Mouse (Mus musculus): ENCODE results near the gene Col4a4.
A peak's percentile ranks its signal among the peaks of the same experiment; 100 is the strongest.

The Col4a4 gene

GRCm38 (mm10) chr1:82586713-82587399 is at the start of gene Col4a4, which contains the start of gene Col4a3:
Col4a4 (minus strand) TSS chr1:82586849.
Col4a3 (plus strand) TSS chr1:82586921.
- no peak for DNase-seq (ENCODE audit: low read depth, low spot score)

DNA sequence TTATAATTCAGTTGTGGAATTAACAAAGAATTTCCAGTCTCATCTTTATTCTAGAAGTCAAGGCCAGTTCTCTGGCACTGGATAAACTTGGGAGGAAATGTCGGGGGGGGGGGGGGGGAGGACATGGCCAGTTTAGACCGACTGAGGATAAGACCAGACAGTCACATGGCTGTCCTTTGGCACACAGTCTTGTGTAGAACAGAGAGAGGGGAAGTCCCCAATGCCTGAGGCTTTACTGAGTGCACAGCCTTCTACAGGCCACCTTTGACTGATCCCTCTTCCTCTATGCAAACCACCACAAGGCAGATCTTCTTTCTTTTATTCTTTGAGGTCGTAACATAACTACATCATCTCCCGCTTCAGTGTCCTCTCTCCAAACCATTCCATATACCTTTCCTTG is 49.7 kb upstream of the Col4a4 start:
- no peak for DNase-seq (ENCODE audit: low read depth, low spot score)

- DNase-seq (ENCODE audit: low read depth, low spot score), result no peak
Observed at GRCm38 (mm10) chr1:82635254-82635620, 48.6 kb upstream of the Col4a4 start.

GRCm38 (mm10) chr1:82634545-82635253 is 48.0 kb upstream of the Col4a4 start:
- no peak for DNase-seq (ENCODE audit: low read depth, low spot score)

DNA sequence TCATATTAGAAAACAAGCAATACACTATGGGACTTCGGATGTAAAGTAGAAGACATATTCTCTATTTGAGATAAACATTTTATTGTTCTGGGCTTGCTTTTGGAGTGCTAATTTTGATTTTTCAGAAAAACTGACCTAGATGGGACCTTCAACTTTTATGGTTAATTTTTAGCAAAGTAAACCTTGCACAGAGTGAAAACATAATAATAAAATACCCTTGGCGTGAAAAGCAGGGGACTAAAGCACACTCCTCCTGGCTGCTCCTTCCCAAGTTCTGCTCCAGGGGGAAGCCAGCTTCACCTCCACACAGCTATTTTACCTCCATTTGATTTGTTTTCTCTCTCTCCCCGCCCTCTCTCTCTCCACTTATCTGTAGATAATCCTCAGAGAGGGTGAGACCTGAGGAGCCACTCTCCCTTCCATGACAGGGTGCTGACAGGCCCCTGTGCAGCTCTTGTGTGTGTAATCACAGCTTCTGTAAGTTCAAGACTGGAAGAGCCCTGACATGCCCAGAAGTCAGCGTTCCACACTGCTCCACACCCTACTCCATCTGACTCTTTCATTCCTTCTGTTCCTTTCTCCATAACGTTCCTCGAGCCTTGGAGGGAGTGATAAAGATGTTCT is 44.6 kb upstream of the Col4a4 start:
- no peak for DNase-seq (ENCODE audit: low read depth, low spot score)

DNA sequence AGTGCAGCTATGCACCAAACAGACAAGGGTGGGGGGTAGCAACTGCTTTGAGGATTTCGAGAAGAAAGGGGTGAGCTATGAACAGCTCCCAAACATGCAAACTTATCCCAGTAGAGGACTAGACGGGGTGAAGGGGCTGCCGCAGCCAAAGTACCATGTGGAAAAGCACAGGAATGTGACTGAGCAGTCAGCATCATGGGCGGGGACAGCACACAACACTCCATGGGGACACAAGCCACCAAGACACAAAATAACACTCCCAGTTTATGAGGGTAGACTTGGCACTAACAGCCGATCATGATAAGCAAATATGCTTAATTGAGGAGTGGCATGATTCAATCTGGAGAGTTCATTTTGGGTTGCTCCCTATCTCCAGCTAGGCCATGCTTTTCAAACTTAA is 42.8 kb upstream of the Col4a4 start:
- no peak for DNase-seq (ENCODE audit: low read depth, low spot score)

DNA sequence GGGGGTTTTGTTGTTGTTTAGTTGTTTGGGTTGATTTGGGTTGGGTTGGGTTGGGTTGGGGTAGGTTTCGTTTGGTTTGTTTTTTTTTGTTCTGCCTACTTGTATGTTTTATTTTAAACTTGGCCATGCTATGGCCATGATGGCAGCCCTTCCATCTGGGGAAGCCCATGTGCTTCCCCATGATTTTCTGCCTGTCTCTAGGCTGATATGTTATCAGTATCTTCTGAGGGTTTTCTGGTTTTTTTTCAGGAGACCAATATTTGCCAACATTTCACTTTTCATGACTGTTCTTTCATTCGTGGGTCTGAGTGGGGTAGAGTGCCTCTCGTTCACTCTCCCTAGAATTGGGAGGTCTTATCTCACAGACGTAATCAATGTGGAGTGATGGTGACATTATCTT is 41.0 kb upstream of the Col4a4 start:
- no peak for DNase-seq (ENCODE audit: low read depth, low spot score)

DNA sequence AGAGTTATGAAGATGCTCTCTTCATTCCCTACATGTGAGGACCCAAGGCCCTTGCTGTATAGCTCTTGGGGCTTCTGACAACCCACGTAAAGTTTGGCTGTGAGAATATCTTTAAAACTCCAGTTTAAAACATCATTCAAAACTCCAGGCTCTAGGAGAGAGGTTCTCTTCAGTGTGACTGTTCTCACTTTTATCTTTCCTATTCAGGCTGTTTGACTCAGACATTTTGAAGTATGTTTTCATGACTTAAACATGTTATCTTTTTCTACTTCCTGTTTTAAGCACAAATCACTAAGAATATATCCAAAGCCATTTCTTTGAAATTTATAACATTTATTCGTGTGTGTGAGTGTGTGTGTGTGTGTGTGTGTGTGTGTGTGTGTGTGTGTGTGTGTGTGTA is 38.8 kb upstream of the Col4a4 start:
- DNase-seq (ENCODE audit: low read depth, low spot score), result no peak

GRCm38 (mm10) chr1:82624934-82625333 is 38.3 kb upstream of the Col4a4 start:
- DNase-seq (ENCODE audit: low read depth, low spot score), result no peak

DNA sequence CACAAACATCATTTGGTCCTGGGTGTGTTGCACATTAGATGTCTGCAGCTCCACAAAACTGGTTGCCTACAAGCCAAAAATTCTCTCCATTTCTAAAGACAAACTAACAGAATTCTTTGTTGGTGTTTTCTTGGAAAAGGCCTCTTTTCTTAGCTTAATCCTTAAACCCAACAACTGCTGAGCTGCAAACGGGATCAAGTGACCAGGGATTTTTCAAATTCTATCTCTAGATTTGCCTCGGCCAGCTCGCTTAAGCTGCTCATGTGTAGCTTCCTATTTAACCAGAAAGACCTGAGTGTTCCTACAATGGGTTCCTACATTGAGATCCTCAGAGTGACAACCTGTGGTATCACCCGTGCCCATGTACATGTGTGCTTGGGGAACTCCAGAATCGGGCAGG is 33.3 kb upstream of the Col4a4 start:
- DNase-seq (ENCODE audit: low read depth, low spot score), result no peak

GRCm38 (mm10) chr1:82618592-82618991 is 31.9 kb upstream of the Col4a4 start:
- DNase-seq (ENCODE audit: low read depth, low spot score), result no peak

GRCm38 (mm10) chr1:82618001-82618400 is 31.4 kb upstream of the Col4a4 start:
- no peak for DNase-seq (ENCODE audit: low read depth, low spot score)

- no peak for DNase-seq (ENCODE audit: low read depth, low spot score)
Observed at GRCm38 (mm10) chr1:82612061-82612660, 25.5 kb upstream of the Col4a4 start.

- DNase-seq (ENCODE audit: low read depth, low spot score), result no peak
Observed at GRCm38 (mm10) chr1:82608646-82609262, 22.1 kb upstream of the Col4a4 start.

GRCm38 (mm10) chr1:82605856-82606255 is 19.2 kb upstream of the Col4a4 start:
- DNase-seq (ENCODE audit: low read depth, low spot score), result no peak

DNA sequence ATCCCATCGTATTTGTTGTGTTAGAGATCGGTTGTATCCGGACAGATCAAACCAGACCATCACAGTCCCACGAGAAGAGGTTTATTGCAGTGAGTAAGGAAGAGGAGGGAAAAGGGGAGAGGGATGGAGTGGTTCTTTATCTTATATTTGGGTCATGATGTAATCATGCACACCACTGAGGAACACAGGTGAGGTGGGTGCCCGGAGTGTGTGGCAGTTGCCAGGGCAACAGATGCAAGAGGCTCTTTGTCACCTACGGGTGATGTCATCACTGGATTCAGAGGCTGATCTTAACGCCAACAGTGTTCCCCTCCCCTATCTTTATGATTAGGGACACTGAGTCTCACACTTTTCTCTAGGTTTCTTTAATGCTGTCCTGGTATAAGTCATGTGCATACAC is 18.7 kb upstream of the Col4a4 start:
- no peak for DNase-seq (ENCODE audit: low read depth, low spot score)

DNA sequence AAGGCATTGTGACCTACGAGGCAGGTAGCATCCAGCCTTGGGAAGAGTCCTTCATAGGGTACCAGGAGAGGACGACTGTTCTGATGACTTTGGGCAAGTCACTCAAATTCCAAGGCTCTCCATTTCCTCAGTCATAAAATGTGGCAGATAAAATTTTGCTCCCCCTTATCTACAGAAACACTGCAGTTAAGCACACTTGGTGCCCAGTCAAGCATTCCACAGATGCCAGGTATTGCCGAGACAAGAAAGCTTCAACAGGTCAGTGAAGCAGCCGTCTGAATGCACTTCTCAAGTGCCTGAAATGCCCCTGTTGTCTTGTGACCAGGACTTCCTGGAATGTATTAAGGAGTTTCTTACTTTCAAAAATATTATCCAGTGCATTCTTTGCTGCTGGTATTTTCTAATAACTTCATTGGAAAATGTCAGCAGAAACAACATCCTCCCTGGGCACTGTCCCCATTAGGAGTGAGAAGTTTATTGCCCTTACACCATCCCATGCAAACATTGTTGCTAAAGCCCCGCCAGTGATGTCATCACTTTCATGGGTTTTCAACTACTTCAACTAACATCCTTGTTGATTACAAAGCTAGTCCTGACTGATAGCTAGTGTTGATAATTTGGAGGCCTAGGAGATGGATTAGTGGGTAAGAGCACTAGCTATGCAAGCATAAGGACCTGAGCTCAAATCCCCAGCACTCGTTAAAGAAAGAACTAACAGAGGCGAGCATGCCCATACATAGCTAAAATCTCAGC is 16.7 kb upstream of the Col4a4 start:
- no peak for DNase-seq (ENCODE audit: low read depth, low spot score)

- peak; percentile 52 for DNase-seq (ENCODE audit: low read depth, low spot score)
Observed at GRCm38 (mm10) chr1:82596864-82597596, 10.4 kb upstream of the Col4a4 start.

DNA sequence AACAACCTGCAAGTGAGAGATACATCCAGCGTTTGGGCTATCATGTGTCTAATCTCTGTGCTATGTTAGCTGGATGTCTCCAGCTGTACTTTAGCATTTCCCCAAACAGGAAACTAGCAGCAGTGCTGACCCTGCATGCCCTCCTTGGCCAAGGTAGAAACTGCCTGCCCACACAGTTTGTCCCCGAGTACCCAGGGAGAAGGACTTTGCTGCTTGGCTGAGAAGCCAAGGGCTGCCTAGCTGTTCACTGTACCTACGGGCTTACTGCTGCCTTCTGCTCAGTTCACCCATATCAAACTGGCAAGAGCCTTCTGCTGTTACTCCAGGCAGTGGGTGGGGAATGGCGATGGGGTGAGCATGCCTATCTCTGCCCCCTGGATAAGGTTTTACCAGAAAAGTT is 3.6 kb upstream of the Col4a4 start:
- no peak for DNase-seq (ENCODE audit: low read depth, low spot score)

DNA sequence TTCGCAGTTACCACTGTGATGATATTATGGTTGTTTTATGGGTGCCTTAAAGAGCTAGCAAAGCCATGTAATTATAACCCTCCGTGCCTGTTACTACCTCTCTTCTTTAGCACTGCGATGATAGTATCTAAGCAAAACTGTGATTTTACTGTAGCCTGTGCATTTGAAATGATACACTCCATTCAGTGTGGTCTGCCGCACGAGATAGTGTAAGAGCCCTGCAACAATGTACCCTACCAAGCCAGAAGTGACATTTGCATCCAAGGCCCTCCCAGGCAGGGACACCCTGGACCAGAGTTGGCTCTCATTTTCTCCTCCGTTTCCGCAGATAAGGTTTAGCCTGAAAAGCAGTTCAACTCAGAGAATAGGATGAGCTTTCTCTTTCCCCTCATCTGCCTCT is 668 bp downstream of the Col4a4 start:
- DNase-seq (ENCODE audit: low read depth, low spot score), result no peak

GRCm38 (mm10) chr1:82578320-82578719 is 8.3 kb downstream of the Col4a4 start:
- DNase-seq (ENCODE audit: low read depth, low spot score), result no peak
